Mouse (Mus musculus): ENCODE measurements around the gene Nyx.

DNA sequence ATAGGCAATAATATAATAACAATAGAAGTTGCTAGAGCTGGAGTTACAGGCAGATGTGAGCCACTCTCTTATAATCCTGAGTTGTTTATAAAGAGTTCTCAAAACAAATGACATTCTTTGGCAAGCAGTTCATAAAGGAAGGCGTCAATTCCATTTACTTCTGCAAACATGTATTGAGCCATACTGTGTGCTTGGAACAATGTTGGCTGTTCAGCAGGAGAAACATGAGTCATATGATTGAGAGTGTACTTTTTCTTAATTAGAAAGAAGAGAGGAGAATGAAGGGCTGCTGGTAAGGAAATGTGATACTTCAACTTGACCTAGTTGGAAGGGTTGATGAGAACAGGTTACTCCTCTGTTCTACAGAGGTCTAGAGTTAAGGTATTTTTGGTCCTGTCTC, 16.7 kb downstream of the Nyx start:
- TF ChIP-seq CTCF (IDR thresholded peaks at IDR 0.05; ENCODE audit: low read depth) = no peak
- no peak for TF ChIP-seq EP300 (optimal IDR thresholded peaks at IDR 0.05)

All from stomach, postnatal 0 days (tissue).